Mouse (Mus musculus) retina, adult 2 months (tissue): Measurements from ENCODE around the gene Olfr1163.
"Not testable (repeated sequence)": the region's sequence is repeated elsewhere in the genome, so short reads cannot be mapped to it uniquely, and the experiment has no call there.

Source experiments
- DNase-seq: peaks from one replicate; pipeline ENCODE4 v3.0.0-alpha.2; 2012; ENCODE audit warnings: low read depth, low spot score

Olfr1163 gene

GRCm38 (mm10) chr2:88071730-88072129 lies at the start of gene Olfr1163:
Olfr1163 (minus strand) TSS chr2:88071830.
- no peak for DNase-seq

- DNase-seq, result no peak
Measured at GRCm38 (mm10) chr2:88093866-88094265, 22.2 kb upstream of the Olfr1163 start, which contains the start of gene Olfr1164. Olfr1164 (minus strand) TSS chr2:88093966.

GRCm38 (mm10) chr2:88063587-88063986 lies 8.0 kb downstream of the Olfr1163 start:
- DNase-seq, result no peak

GRCm38 (mm10) chr2:88051029-88051428 lies 20.6 kb downstream of the Olfr1163 start, which contains the start of gene Olfr1162:
Olfr1162 (minus strand) TSS chr2:88051129.
- no peak for DNase-seq

- no peak for DNase-seq
Measured at GRCm38 (mm10) chr2:88037599-88037998, 34.0 kb downstream of the Olfr1163 start, which contains the start of gene Olfr73. Olfr73 (minus strand) TSS chr2:88037699.

GRCm38 (mm10) chr2:88022474-88022873 lies 49.2 kb downstream of the Olfr1163 start, which contains the start of gene Olfr1161:
Olfr1161 (plus strand) TSS chr2:88022774.
- not testable (repeated sequence) for DNase-seq
